Mouse (Mus musculus): Measurements from ENCODE around the gene Mchr1. TPM values are rescaled to one million over a fixed set of nuclear protein-coding genes. Genes with fewer than 3 reads are reported as not detected.

The Mchr1 gene
- 0.36 and 0.72 TPM in 2 replicates for polyA plus RNA-seq (2016; fragmentation: Nextera tagmentation; extraction: Ambion mirVana)

GRCm38 (mm10) chr15:81235086-81235920 is at the start of gene Mchr1:
TSS of gene Mchr1 (plus strand) at chr15:81235499.
- peak within 1 kb of the TSS; percentile 85 for H3K4me2 ChIP-seq
- peaks cover 25% of the 10 kb centered on the region for H3K4me1 ChIP-seq
- peak; percentile 94 for ATAC-seq (ENCODE audit: low FRiP score)
- H3K9ac ChIP-seq, result peak within 1 kb of the TSS; percentile 62
- H3K36me3 ChIP-seq (replicated peaks), result no peaks in the 10 kb centered on the region
- H3K27ac ChIP-seq, result no peak within 1 kb of the TSS
- under 1% methylated on average over 25 of the region's 25 CpGs for WGBS
- H3K4me3 ChIP-seq (replicated peaks), result peak within 1 kb of the TSS; percentile 48
- no peaks in the 10 kb centered on the region for H3K9me3 ChIP-seq
- H3K27me3 ChIP-seq, result peaks cover 31% of the 10 kb centered on the region

- 0 out of 2 replicates have a peak, but pooled peaks cover 3% of the 10 kb centered on the region for H3K36me3 ChIP-seq (replicated peaks)
- peak overlapping the region; percentile 92 for H3K9ac ChIP-seq
- 91% methylated on average over 2 of the region's 2 CpGs for whole genome bisulfite sequencing
- no peak for ATAC-seq (ENCODE audit: low FRiP score)
- peaks cover 24% of the 10 kb centered on the region for H3K4me1 ChIP-seq
- peak overlapping the region; percentile 89 for H3K4me2 ChIP-seq
- no peaks in the 10 kb centered on the region for H3K27me3 ChIP-seq
- peak overlapping the region; percentile 87 for H3K4me3 ChIP-seq (replicated peaks)
- H3K27ac ChIP-seq, result no peak overlapping the region
- no peaks in the 10 kb centered on the region for H3K9me3 ChIP-seq
Measured at GRCm38 (mm10) chr15:81189061-81189460, 46.2 kb upstream of the Mchr1 start.

- peak overlapping the region; percentile 76 for H3K27ac ChIP-seq
- H3K9ac ChIP-seq, result peak overlapping the region; percentile 92
- H3K4me2 ChIP-seq, result peak overlapping the region; percentile 89
- H3K27me3 ChIP-seq, result no peaks in the 10 kb centered on the region
- WGBS, result under 1% methylated on average over 34 of the region's 46 CpGs
- peaks cover 24% of the 10 kb centered on the region for H3K4me1 ChIP-seq
- 0 out of 2 replicates have a peak, but pooled peaks cover 3% of the 10 kb centered on the region for H3K36me3 ChIP-seq (replicated peaks)
- H3K4me3 ChIP-seq (replicated peaks), result peak overlapping the region; percentile 87
- ATAC-seq (ENCODE audit: low FRiP score), result no peak; the same call in 1 of the 2 replicates
- no peaks in the 10 kb centered on the region for H3K9me3 ChIP-seq
Measured at GRCm38 (mm10) chr15:81190011-81190629, 45.2 kb upstream of the Mchr1 start.

- Histone ChIP-seq H3K27ac (peak within 1 kb of the TSS; percentile 76), H3K4me3 (replicated peaks) (peak within 1 kb of the TSS; percentile 87), H3K4me2 (peak within 1 kb of the TSS; percentile 89), H3K9me3 (no peaks in the 10 kb centered on the region), H3K9ac (peak within 1 kb of the TSS; percentile 92), H3K36me3 (replicated peaks) (0 out of 2 replicates have a peak, but pooled peaks cover 3% of the 10 kb centered on the region), H3K4me1 (peaks cover 24% of the 10 kb centered on the region), H3K27me3 (no peaks in the 10 kb centered on the region)
- ATAC-seq (ENCODE audit: low FRiP score), result peak; percentile 99
- WGBS, result under 1% methylated on average over 44 of the region's 48 CpGs
Measured at GRCm38 (mm10) chr15:81190630-81191178, 44.6 kb upstream of the Mchr1 start, which contains the start of gene Mrtfa. TSS of gene Mrtfa (minus strand) at chr15:81190757.

- 32% methylated on average over 9 of the region's 9 CpGs for WGBS
- ATAC-seq (ENCODE audit: low FRiP score), result no peak
- H3K9ac ChIP-seq, result peak overlapping the region; percentile 58
- H3K9me3 ChIP-seq, result no peaks in the 10 kb centered on the region
- H3K4me1 ChIP-seq, result peaks cover 24% of the 10 kb centered on the region
- H3K4me2 ChIP-seq, result peak overlapping the region; percentile 61
- no peak overlapping the region for H3K27ac ChIP-seq
- peak overlapping the region; percentile 87 for H3K4me3 ChIP-seq (replicated peaks)
- H3K27me3 ChIP-seq, result no peaks in the 10 kb centered on the region
- H3K36me3 ChIP-seq (replicated peaks), result 0 out of 2 replicates have a peak, but pooled peaks cover 3% of the 10 kb centered on the region
Measured at GRCm38 (mm10) chr15:81191303-81191702, 44.0 kb upstream of the Mchr1 start.

- H3K4me1 ChIP-seq, result peaks cover 24% of the 10 kb centered on the region
- no peak overlapping the region for H3K27ac ChIP-seq
- H3K27me3 ChIP-seq, result no peaks in the 10 kb centered on the region
- 85% methylated on average over 5 of the region's 5 CpGs for WGBS
- 0 out of 2 replicates have a peak, but pooled peaks cover 3% of the 10 kb centered on the region for H3K36me3 ChIP-seq (replicated peaks)
- H3K9me3 ChIP-seq, result no peaks in the 10 kb centered on the region
- no peak for ATAC-seq (ENCODE audit: low FRiP score)
- H3K4me2 ChIP-seq, result no peak overlapping the region
- no peak overlapping the region for H3K9ac ChIP-seq
- no peak overlapping the region for H3K4me3 ChIP-seq (replicated peaks)
Measured at GRCm38 (mm10) chr15:81192316-81192715, 43.0 kb upstream of the Mchr1 start.

- Histone ChIP-seq H3K4me2 (no peak overlapping the region), H3K36me3 (replicated peaks) (0 out of 2 replicates have a peak, but pooled peaks cover 3% of the 10 kb centered on the region), H3K9me3 (no peaks in the 10 kb centered on the region), H3K27me3 (no peaks in the 10 kb centered on the region), H3K4me1 (peaks cover 24% of the 10 kb centered on the region), H3K27ac (no peak overlapping the region), H3K4me3 (replicated peaks) (no peak overlapping the region), H3K9ac (no peak overlapping the region)
- 95% methylated on average over 8 of the region's 8 CpGs for WGBS
- no peak for ATAC-seq (ENCODE audit: low FRiP score)
Measured at GRCm38 (mm10) chr15:81192858-81193257, 42.4 kb upstream of the Mchr1 start.

- 0 out of 2 replicates have a peak, but pooled peaks cover 3% of the 10 kb centered on the region for H3K9me3 ChIP-seq
- WGBS, result 92% methylated on average over 6 of the region's 6 CpGs
- no peaks in the 10 kb centered on the region for H3K27me3 ChIP-seq
- H3K9ac ChIP-seq, result no peak overlapping the region
- H3K27ac ChIP-seq, result no peak overlapping the region
- H3K4me1 ChIP-seq, result peaks cover 10% of the 10 kb centered on the region
- no peaks in the 10 kb centered on the region for H3K36me3 ChIP-seq (replicated peaks)
- H3K4me3 ChIP-seq (replicated peaks), result no peak overlapping the region
- no peak for ATAC-seq (ENCODE audit: low FRiP score)
- no peak overlapping the region for H3K4me2 ChIP-seq
Measured at GRCm38 (mm10) chr15:81194791-81195190, 40.5 kb upstream of the Mchr1 start.

GRCm38 (mm10) chr15:81195447-81195846 is 39.9 kb upstream of the Mchr1 start:
- Histone ChIP-seq H3K4me1 (peaks cover 6% of the 10 kb centered on the region), H3K4me2 (no peak overlapping the region), H3K27me3 (no peaks in the 10 kb centered on the region), H3K9ac (no peak overlapping the region), H3K27ac (no peak overlapping the region), H3K9me3 (0 out of 2 replicates have a peak, but pooled peaks cover 3% of the 10 kb centered on the region), H3K4me3 (replicated peaks) (no peak overlapping the region), H3K36me3 (replicated peaks) (no peaks in the 10 kb centered on the region)
- ATAC-seq (ENCODE audit: low FRiP score), result no peak
- WGBS, result 71% methylated on average over 4 of the region's 4 CpGs

- no peak overlapping the region for H3K4me3 ChIP-seq (replicated peaks)
- no peaks in the 10 kb centered on the region for H3K36me3 ChIP-seq (replicated peaks)
- WGBS, result 89% methylated on average over 10 of the region's 10 CpGs
- H3K27ac ChIP-seq, result no peak overlapping the region
- no peak for ATAC-seq (ENCODE audit: low FRiP score)
- H3K9me3 ChIP-seq, result 0 out of 2 replicates have a peak, but pooled peaks cover 3% of the 10 kb centered on the region
- no peak overlapping the region for H3K4me2 ChIP-seq
- no peak overlapping the region for H3K9ac ChIP-seq
- no peaks in the 10 kb centered on the region for H3K27me3 ChIP-seq
- no peaks in the 10 kb centered on the region for H3K4me1 ChIP-seq
Measured at GRCm38 (mm10) chr15:81197197-81197596, 38.1 kb upstream of the Mchr1 start.

GRCm38 (mm10) chr15:81198447-81198846 is 36.9 kb upstream of the Mchr1 start:
- WGBS, result 94% methylated on average over 5 of the region's 5 CpGs
- H3K27ac ChIP-seq, result no peak overlapping the region
- no peak overlapping the region for H3K4me3 ChIP-seq (replicated peaks)
- H3K4me2 ChIP-seq, result no peak overlapping the region
- 0 out of 2 replicates have a peak, but pooled peaks cover 3% of the 10 kb centered on the region for H3K9me3 ChIP-seq
- no peaks in the 10 kb centered on the region for H3K4me1 ChIP-seq
- no peaks in the 10 kb centered on the region for H3K36me3 ChIP-seq (replicated peaks)
- H3K9ac ChIP-seq, result no peak overlapping the region
- no peaks in the 10 kb centered on the region for H3K27me3 ChIP-seq
- ATAC-seq (ENCODE audit: low FRiP score), result no peak

- WGBS, result 27% methylated on average over 4 of the region's 4 CpGs
- H3K4me2 ChIP-seq, result no peak overlapping the region
- no peaks in the 10 kb centered on the region for H3K36me3 ChIP-seq (replicated peaks)
Measured at GRCm38 (mm10) chr15:81199372-81199959, 35.8 kb upstream of the Mchr1 start.

More at GRCm38 (mm10) chr15:81199372-81199959, 35.8 kb upstream of the Mchr1 start:
- H3K9me3 ChIP-seq, result 0 out of 2 replicates have a peak, but pooled peaks cover 3% of the 10 kb centered on the region
- H3K4me3 ChIP-seq (replicated peaks), result no peak overlapping the region
- H3K9ac ChIP-seq, result no peak overlapping the region
- H3K27me3 ChIP-seq, result no peaks in the 10 kb centered on the region
- no peak overlapping the region for H3K27ac ChIP-seq
- no peak for ATAC-seq (ENCODE audit: low FRiP score)
- H3K4me1 ChIP-seq, result no peaks in the 10 kb centered on the region

Measured in forebrain, embryonic 12.5 days (tissue).